8 mouse cellular contexts compared by ENCODE assay signal in genomic region chr8:88137748-88138484, GRCm38 (mm10). TPM values are rescaled to one million over a fixed set of nuclear protein-coding genes. Genes with fewer than 3 reads are reported as not detected.
A peak's percentile ranks its signal among the peaks of the same experiment; 100 is the strongest.
DNase-seq lines count a peak whose midpoint lies in the region; ATAC-seq lines count a peak whose summit lies in the region.

TSS of gene Heatr3 (plus strand) at chr8:88137855.

- H3K4me2 ChIP-seq in heart, embryonic 13.5 days, result peak within 1 kb of the TSS; percentile 78
- peak within 1 kb of the TSS; percentile 84 for H3K4me2 ChIP-seq in liver, embryonic 12.5 days
- H3K4me2 ChIP-seq in stomach, embryonic 15.5 days, result peak within 1 kb of the TSS; percentile 84

- H3K9me3 ChIP-seq in heart, embryonic 13.5 days, result no peaks in the 10 kb centered on the region
- H3K9me3 ChIP-seq in liver, embryonic 12.5 days (replicated peaks), result no peaks in the 10 kb centered on the region
- H3K9me3 ChIP-seq in stomach, embryonic 15.5 days, result no peaks in the 10 kb centered on the region

- WGBS in heart, embryonic 13.5 days, result under 1% methylated on average over 79 of the region's 79 CpGs
- WGBS in liver, embryonic 12.5 days (ENCODE audit: insufficient replicate concordance), result under 1% methylated on average over 67 of the region's 79 CpGs
- WGBS in stomach, embryonic 15.5 days, result under 1% methylated on average over 79 of the region's 79 CpGs

- H3K27me3 ChIP-seq in heart, embryonic 13.5 days (replicated peaks), result no peaks in the 10 kb centered on the region
- H3K27me3 ChIP-seq in liver, embryonic 12.5 days (replicated peaks), result no peaks in the 10 kb centered on the region
- no peaks in the 10 kb centered on the region for H3K27me3 ChIP-seq in stomach, embryonic 15.5 days (replicated peaks)

- H3K4me3 ChIP-seq in heart, embryonic 13.5 days, result peak within 1 kb of the TSS; percentile 90
- peak within 1 kb of the TSS; percentile 82 for H3K4me3 ChIP-seq in liver, embryonic 12.5 days
- H3K4me3 ChIP-seq in stomach, embryonic 15.5 days (replicated peaks), result peak within 1 kb of the TSS; percentile 97

- peaks cover 66% of the 10 kb centered on the region for H3K36me3 ChIP-seq in heart, embryonic 13.5 days
- peaks cover 72% of the 10 kb centered on the region for H3K36me3 ChIP-seq in liver, embryonic 12.5 days
- peaks cover 20% of the 10 kb centered on the region for H3K36me3 ChIP-seq in stomach, embryonic 15.5 days

- ATAC-seq in erythroid progenitor cell, adult 5-6 weeks (replicated peaks; ENCODE audit: low FRiP score, poor library complexity, severe bottlenecking), result peak; percentile 96
- ATAC-seq in heart, embryonic 13.5 days (ENCODE audit: extremely low read depth, insufficient number of reproducible peaks, low FRiP score, low TSS enrichment), result peak; percentile 96
- peak; percentile 95 for ATAC-seq in liver, embryonic 12.5 days
- peak; percentile 98 for ATAC-seq in stomach, embryonic 15.5 days (ENCODE audit: insufficient read depth, low FRiP score, low read depth)

- peak within 1 kb of the TSS; percentile 95 for H3K27ac ChIP-seq in heart, embryonic 13.5 days (replicated peaks)
- peak within 1 kb of the TSS; percentile 84 for H3K27ac ChIP-seq in liver, embryonic 12.5 days
- peak within 1 kb of the TSS; percentile 92 for H3K27ac ChIP-seq in stomach, embryonic 15.5 days

- H3K9ac ChIP-seq in heart, embryonic 13.5 days, result peak within 1 kb of the TSS; percentile 90
- H3K9ac ChIP-seq in liver, embryonic 12.5 days, result peak within 1 kb of the TSS; percentile 82
- H3K9ac ChIP-seq in stomach, embryonic 15.5 days, result peak within 1 kb of the TSS; percentile 74

- DNase-seq in CD4-positive helper T cell, adult 2 months (ENCODE audit: low read depth, low spot score), result peak; percentile 91
- DNase-seq in brain, embryonic 18.5 days (ENCODE audit: low read depth, low spot score), result peak; percentile 89
- DNase-seq in kidney, postnatal 10 days, result peak; percentile 97
- DNase-seq in natural killer cell, adult 2 months (ENCODE audit: low spot score in 2 of 2), result peak; percentile 84 to 88

- peaks cover 18% of the 10 kb centered on the region for H3K4me1 ChIP-seq in heart, embryonic 13.5 days
- H3K4me1 ChIP-seq in liver, embryonic 12.5 days, result peaks cover 23% of the 10 kb centered on the region
- peaks cover 7% of the 10 kb centered on the region; the same call in 1 of the 2 replicates for H3K4me1 ChIP-seq in stomach, embryonic 15.5 days

RNA-seq across cellular contexts. Expression of gene Heatr3, which starts in this region (rescaled TPM):
- 1.8 and 9.2 TPM in 2 replicates for total RNA-seq in erythroid progenitor cell, adult 5-6 weeks (2015; ENCODE audit: low replicate concordance)
- 1.6 and 11.4 TPM in 2 replicates for total RNA-seq in erythroid progenitor cell, adult 5-6 weeks (2017; ENCODE audit: low replicate concordance)
- 27.2 and 27.7 TPM in 2 replicates for polyA plus RNA-seq in heart, embryonic 13.5 days (2015; fragmentation: Nextera tagmentation; extraction: Ambion mirVana)
- 47.9 and 49.7 TPM in 2 replicates for polyA plus RNA-seq in liver, embryonic 12.5 days (2016; fragmentation: Nextera tagmentation; extraction: Ambion mirVana)
- polyA plus RNA-seq in stomach, embryonic 15.5 days (2015; fragmentation: Nextera tagmentation; extraction: Ambion mirVana), result 43.4 and 44.4 TPM in 2 replicates

Comparison
In these comparisons a context has a peak if more than half of its experiments do, and no peak if none do; other contexts are left out.
1. Peak in every context shown above with its lines: DNase-seq, ATAC-seq, H3K4me3 ChIP-seq and H3K27ac ChIP-seq.